Mouse (Mus musculus): ENCODE data around the gene Lysmd1.
"Not testable (repeated sequence)": the region's sequence is repeated elsewhere in the genome, so short reads cannot be mapped to it uniquely, and the experiment has no call there.

Lysmd1 gene

GRCm38 (mm10) chr3:95133680-95134101 is at the start of gene Lysmd1, which contains the start of gene Scnm1:
Gene Lysmd1, plus strand, starts transcription at chr3:95134088.
Gene Scnm1, minus strand, starts transcription at chr3:95134011.
- peak; percentile 97 for DNase-seq (ENCODE audit: low spot score)

DNA sequence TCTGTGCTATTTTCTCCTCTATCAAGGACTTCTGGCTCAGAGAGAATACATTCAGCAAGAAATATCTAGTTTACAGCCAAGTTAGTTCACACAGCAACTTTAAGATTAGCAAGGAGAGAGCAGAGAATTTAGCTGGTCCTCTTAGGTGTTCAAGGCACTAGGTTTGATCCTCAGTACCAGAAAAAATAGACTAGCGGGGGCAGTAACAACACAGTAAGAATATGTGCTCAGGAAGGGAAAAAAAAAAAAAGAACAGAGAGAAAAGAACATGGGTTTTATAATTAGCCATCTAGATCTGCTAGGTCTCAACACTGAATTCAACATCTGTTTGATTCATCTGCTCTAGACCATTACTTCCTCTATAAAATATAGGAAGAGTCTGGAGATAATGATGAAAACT is 45.8 kb upstream of the Lysmd1 start:
- DNase-seq (ENCODE audit: low spot score) = no peak

GRCm38 (mm10) chr3:95100854-95101253 is 33.0 kb upstream of the Lysmd1 start:
- no peak for DNase-seq (ENCODE audit: low spot score)

- no peak for DNase-seq (ENCODE audit: low spot score)
Measured at GRCm38 (mm10) chr3:95105121-95105520, 28.8 kb upstream of the Lysmd1 start.

- no peak for DNase-seq (ENCODE audit: low spot score)
Measured at GRCm38 (mm10) chr3:95105586-95106337, 28.1 kb upstream of the Lysmd1 start.

DNA sequence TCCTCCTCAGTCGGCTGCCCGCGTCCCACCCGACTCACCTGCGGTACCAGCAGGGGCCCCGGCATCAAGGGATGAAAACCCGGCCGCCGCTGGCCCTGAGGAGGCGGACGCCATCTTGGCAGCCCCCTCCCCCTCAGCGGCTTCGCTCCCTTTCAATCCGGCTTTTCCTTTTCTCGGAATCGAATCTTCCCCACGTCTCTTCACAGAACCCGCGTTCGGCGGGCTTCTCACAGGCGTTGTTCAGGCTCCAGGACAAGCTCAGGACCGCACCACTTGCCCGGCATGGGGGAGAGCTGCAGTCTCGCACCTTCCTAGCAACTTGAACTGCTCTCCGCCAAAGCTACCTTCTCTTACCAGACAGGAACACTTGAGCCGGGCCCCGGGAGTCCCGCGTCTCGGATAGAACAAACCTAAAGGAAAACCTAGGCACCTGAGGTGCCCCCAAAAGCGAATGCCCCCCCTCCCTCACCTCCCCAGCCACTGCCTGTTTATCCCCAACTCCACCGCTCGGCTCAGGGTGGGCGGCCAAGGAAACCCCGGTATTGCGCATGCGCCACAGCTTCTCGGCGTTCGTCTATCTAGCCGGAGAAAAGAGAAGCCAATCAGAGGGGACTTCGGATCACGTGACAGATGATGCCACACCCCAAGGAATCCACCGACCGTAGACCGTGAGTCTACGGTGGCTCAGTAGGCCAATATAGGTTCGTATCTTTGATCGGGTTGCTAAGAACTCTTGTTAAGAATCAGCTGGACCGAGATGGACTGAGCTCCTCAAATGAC is 27.4 kb upstream of the Lysmd1 start, which contains the start of gene Pip5k1a:
Pip5k1a (minus strand) TSS at position 593 of the 780 bp plus-strand sequence.
- DNase-seq (ENCODE audit: low spot score) = peak; percentile 100

DNA sequence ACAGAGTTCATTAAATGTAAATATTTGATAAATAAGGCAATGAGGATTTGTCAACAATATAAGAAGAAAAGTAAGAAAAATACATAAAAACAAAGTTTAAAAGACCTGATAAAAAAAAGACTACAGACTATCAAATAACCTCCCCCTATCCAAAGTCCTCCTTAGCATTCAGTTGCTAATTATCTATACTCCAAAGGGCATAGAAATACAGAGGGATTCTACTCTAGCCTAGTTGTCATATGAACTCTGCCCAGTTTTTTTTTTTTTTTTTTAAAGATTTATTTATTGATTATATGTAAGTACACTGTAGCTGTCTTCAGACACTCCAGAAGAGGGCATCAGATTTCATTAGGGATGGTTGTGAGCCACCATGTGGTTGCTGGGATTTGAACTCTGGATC is 26.6 kb upstream of the Lysmd1 start:
- not testable (repeated sequence) for DNase-seq (ENCODE audit: low spot score)

DNA sequence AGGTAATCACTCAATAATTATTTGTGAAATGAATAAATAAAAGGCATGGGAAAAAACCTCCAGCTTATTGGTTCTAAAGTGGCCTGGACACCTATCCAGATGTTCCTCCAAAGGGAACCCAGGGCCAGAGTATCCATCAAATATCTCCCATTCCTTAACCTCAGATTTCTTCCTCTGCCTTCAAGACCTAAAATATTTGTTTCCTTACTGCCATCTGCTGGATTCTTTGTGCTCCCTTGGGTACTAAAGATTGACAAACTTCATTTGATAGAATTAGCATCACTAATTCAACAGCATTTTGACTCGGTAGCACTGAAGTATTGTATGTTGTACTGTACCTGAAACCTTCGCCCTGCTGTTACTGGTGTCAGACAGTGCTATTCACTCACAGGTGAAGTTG is 26.0 kb upstream of the Lysmd1 start:
- DNase-seq (ENCODE audit: low spot score) = no peak

DNA sequence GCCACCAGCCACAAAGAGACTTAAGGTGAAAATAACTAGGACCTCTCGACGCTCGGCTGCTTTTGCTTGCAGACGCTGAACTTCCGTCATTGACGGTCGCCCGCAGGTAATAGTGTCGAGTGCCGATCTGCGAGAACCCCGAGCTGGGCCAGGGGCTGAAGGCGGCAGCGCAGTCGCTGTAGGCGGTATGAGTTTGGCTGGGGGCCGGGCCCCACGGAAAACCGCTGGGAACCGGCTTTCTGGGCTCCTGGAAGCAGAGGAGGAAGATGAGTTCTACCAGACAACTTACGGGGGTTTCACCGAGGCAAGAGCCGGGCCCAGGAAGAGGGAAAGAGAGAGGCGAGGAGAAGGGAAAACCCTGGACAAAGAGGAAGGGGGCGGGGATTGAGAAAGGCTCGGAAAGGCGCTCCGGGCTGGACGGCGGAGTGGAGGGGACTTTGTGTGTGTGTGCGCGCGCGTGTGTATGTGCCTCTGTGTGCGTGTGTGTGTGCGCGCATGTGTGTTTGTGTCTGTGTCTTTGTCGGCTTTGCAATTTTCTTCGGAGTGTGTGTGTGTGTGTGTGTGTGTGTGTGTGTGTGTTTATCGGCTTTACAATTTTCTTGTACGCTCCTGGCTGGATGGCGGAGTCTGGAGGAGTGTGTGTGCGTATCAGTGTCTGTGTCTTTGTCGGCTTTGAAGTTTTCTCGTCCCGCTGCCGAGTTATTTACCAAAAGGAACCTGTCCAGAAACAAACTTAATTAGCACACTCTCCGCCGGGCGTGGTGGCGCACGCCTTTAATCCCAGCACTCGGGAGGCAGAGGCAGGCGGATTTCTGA is 22.8 kb upstream of the Lysmd1 start, which contains the start of gene Vps72:
Vps72 (plus strand) TSS at position 112 of the 816 bp plus-strand sequence.
- peak; percentile 96 for DNase-seq (ENCODE audit: low spot score)

GRCm38 (mm10) chr3:95112760-95113159 is 21.1 kb upstream of the Lysmd1 start:
- no peak for DNase-seq (ENCODE audit: low spot score)

GRCm38 (mm10) chr3:95117751-95118150 is 16.1 kb upstream of the Lysmd1 start:
- DNase-seq (ENCODE audit: low spot score) = no peak

GRCm38 (mm10) chr3:95121580-95121979 is 12.3 kb upstream of the Lysmd1 start:
- DNase-seq (ENCODE audit: low spot score) = no peak

- DNase-seq (ENCODE audit: low spot score) = peak; percentile 37
Measured at GRCm38 (mm10) chr3:95124246-95124645, 9.6 kb upstream of the Lysmd1 start, which contains the start of gene Tmod4. Gene Tmod4, plus strand, starts transcription at chr3:95124476.

- DNase-seq (ENCODE audit: low spot score) = no peak
Measured at GRCm38 (mm10) chr3:95124972-95125371, 8.9 kb upstream of the Lysmd1 start.

GRCm38 (mm10) chr3:95129226-95129651 is 4.6 kb upstream of the Lysmd1 start:
- peak; percentile 42 for DNase-seq (ENCODE audit: low spot score)

GRCm38 (mm10) chr3:95130081-95130480 is 3.8 kb upstream of the Lysmd1 start:
- DNase-seq (ENCODE audit: low spot score) = no peak

- not testable (repeated sequence) for DNase-seq (ENCODE audit: low spot score)
Measured at GRCm38 (mm10) chr3:95132389-95132788, 1.5 kb upstream of the Lysmd1 start.

DNA sequence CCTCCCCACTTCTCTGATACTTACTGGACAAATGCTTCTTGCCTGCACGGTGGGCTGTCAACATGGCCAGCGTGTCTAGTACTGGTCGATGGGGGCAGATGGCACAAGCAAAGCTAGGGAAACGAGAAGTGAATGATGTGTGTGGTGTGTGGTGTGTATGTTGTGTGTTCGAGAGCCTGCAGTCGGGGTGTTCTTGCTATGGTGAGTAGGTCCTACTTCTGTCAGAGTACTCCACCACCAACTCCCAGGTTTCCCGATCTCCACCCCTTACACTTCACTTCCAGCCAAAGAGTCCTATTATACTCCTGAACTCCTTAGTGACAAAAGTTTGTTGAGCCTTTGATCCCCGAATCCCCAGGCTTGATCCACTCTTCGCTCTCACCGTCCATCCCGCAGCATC is 712 bp upstream of the Lysmd1 start:
- DNase-seq (ENCODE audit: low spot score) = no peak

DNA sequence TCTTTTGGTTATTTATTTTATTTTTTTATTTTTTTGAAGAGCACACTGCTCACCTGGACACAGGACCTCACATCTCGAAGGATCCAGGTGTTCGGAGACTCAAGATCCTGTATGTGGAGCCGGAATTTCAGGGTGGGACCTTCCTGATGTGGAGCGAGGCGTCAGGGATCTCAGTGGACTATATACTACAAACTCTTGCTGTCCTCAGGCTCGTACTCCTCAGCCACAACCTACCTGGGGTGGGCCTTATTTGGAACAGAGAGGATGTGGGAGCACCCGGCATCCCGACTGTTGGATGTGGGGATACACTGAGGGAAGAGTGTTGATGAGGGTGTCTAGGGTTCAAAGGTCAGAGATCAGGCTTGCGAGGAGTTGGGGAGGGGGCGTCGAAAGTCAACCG is 245 bp downstream of the Lysmd1 start:
- DNase-seq (ENCODE audit: low spot score) = not testable (repeated sequence)

DNA sequence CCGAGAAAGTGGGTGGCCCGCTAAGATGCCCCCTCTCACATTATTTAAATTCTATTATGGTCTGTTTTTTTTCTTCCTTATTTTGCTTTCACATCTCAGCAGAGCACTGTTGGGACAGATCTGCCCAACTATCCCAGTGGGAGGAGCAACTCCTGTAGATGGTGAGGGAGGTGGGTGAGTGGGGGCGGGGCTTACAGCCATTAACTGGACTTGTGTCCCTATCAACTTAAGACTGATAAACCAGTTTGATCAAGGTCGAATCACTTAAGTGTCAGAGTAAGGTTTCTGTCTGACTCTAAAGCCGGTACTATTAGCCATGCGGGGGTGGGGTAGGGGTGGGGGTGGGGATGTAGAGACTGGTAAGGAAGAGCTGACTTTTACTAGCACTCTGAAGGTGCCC is 1.1 kb downstream of the Lysmd1 start:
- no peak for DNase-seq (ENCODE audit: low spot score)

- no peak for DNase-seq (ENCODE audit: low spot score)
Measured at GRCm38 (mm10) chr3:95135433-95136052, 1.7 kb downstream of the Lysmd1 start.

DNA sequence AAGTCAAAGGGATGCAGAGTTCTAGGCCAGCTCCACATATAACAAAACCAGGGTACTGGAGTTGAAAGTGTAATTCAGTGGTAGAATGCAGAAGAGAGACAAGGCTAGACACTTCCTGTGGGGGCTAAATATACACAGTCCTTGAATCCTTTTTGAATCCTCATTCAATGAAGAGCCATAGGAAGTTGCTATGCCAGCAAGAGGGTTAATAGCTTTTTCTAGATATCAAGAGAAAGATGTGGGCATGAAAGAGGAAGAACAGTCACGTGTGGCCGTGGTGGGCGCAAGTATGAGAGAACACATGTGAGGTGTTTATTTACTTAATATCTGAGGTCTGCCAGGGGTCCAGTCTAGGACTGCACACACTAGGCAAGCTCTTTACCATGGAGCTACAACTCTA is 2.4 kb downstream of the Lysmd1 start:
- DNase-seq (ENCODE audit: low spot score) = no peak

Data from embryo, embryonic 10 days (tissue).